Mouse (Mus musculus) frontal cortex, postnatal 14 days (tissue): Measurements from ENCODE around the gene Entr1.
A peak's percentile ranks its signal among the peaks of the same experiment; 100 is the strongest.

Experiments used
- DNase-seq, 2 experiments: peaks; one replicate each; pipeline ENCODE4 v3.0.0; 2022; ENCODE audit warnings: low spot score in 2 of 2

Entr1 gene

DNA sequence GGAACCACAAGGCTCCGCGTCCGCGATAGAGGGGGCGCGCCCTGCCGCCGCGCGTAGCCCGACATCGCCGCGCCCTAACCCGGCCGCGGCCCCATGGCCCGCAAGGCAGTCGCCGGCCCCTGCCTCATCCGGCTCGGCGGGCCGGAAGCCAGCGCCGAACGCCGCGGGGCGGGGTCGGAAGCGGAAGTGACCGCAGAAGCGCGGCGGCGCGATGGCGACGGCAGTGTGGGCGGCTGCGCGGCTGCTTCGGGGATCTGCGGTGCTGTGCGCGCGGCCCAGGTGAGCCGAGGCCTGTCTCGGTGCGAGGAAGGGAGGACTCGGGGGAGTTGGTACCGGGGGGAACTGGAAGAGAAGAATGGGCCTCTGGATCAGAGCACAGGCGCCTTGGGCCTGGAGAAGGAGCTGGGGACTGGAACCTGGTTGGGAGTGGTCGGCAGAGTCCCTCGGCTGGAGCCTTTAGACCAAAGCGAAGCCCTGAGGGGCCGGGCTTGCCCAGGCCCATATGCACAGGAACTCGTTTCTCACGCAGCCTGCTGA, at the start of gene Entr1, which contains the start of gene Pmpca:
TSS of gene Entr1 (minus strand) at position 163 of the 537 bp plus-strand sequence.
TSS of gene Pmpca (plus strand) at position 186 of the 537 bp plus-strand sequence.
- DNase-seq: peak; percentile 70 to 81

DNA sequence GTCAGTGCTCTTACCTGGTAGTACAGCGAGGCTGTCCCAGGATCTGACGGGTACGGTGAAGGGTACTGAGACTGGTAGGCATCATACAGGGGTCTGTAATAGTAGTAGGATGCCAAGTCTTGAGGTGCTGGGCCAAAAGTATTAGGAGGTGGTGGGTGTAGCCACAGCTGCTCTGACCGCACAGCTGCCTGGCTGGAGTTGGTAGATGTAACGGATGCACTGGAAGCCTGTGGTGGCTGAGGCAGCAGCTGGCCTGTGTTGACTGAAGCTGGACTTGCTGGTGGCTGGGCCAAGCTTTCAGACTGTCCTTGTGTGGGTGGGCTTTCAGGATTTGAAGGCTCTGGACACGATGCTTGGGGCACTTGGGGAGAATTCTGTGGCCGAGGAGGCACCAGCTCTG, 49.3 kb upstream of the Entr1 start:
- DNase-seq: no peak

GRCm38 (mm10) chr2:26437221-26437620, 48.1 kb upstream of the Entr1 start:
- DNase-seq: no peak

DNA sequence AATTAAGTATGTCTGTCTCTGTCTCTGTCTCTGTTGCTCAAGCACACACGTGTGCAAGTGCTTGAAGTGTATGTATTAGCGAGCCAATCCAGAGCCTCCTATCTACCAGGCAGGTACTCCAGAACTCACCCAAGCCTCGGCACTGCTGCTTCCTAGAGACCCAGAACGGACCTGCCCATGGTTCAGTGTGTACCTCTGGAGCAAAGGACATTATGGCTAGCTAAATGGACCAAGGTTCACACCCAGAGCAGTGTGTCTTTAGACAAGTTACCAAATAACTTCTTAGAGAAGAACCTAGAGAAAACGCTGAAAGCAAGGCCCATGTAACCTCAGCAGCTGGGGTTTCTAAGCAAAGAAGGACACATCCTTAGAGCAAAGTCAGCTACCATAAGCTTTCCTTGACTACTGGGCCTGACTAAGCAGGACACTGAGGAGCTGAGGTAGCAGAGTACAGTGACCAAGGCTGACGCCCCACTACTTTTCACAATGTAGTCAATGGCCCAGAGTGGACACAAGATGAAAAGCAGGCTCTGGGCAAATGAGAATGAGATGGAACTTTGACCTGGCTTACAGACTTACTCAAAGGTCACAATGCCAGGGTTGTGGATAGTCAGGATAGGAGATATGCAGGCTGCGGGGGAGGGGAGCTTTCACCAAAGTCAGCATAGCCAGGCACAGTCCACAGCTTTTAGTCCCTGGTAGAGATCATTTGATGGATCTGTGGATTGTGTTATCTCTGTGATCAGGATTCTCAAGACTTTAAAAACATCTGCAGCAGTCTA, 45.9 kb upstream of the Entr1 start:
- no peak for DNase-seq

- no peak for DNase-seq
These were observed 40.7 kb upstream of the Entr1 start for GRCm38 (mm10) chr2:26429851-26430250.

- no peak for DNase-seq
These were observed 35.4 kb upstream of the Entr1 start for GRCm38 (mm10) chr2:26424541-26424940.

DNA sequence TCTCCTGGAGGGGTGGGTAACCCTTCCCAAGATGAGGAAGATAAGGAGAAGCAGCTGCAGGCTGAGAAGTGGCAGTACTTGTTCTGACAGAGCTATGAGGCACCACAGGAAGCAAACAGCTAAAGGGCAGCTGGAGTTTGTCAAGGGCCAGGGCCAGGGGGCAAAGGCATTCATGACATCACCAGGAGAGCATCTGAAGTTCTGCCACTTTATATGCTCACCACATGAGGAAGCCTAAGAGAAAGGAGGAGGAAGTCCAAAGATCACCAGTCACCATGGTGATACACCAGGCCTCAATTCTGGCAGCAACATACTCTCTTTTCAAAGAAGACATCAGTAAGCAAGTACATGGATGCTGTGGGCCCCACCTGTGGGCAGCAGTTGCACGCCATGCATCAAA, 34.0 kb upstream of the Entr1 start:
- DNase-seq: no peak

- no peak for DNase-seq
These were observed 32.9 kb upstream of the Entr1 start for GRCm38 (mm10) chr2:26421969-26422368.

DNA sequence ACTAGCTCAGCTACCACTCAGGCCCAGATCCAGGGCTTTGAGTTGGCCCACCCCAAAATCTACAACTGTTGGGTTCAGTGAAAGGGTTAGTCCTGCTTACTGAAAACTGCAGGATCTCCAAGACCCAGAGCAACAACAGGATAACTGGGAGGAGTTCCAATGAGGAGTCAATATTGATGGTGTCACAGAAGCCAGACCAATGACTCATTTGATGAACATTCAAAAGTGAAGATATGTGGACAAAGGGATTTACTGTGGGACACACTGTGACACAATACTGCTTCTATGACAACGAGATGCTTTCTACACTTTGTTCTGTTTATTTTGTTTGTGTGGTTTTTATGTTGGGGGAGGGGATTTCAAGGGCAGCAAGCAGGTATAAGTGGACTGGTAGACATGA, 29.0 kb upstream of the Entr1 start:
- DNase-seq: no peak

DNA sequence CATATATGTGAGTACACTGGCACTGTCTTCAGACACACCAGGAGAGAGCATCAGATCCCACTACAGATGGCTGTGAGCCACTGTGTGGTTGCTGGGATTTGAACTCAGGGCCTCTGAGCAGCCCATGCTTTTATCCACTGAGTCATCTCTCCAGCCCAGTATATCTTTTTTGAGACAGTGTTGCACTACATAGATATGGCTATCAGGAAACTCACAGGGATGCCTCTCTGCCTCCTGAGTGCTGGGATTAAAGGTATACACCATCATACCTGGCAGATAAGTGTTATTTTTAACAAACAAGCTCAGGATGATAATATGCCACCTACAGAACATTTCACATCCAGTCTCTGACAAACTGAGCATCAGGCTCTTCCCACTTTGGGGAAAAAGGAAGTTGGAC, 27.9 kb upstream of the Entr1 start:
- no peak for DNase-seq

GRCm38 (mm10) chr2:26410931-26411411, 21.9 kb upstream of the Entr1 start:
- DNase-seq: no peak

DNA sequence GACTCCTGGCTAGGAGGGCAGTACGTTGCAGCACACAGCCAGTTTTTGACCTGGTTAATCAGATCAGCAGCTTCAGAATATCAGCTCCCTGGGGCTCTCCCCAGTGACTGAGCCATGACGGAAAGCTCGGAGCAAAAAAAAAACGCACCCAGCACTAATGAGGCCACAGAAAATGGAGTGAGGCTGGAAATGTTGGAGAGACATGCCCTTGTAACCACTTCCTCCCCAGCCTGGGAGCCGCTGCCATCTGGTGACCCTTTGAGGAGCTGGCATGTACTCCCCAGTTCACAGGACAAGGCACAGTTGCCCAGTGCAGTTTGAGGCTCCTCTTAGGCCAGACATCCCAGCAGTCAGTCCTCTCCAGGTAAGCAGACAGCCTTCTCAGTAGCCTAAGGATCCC, 21.0 kb upstream of the Entr1 start:
- no peak for DNase-seq

- DNase-seq: no peak
These were observed 20.2 kb upstream of the Entr1 start for GRCm38 (mm10) chr2:26409362-26409761.

DNA sequence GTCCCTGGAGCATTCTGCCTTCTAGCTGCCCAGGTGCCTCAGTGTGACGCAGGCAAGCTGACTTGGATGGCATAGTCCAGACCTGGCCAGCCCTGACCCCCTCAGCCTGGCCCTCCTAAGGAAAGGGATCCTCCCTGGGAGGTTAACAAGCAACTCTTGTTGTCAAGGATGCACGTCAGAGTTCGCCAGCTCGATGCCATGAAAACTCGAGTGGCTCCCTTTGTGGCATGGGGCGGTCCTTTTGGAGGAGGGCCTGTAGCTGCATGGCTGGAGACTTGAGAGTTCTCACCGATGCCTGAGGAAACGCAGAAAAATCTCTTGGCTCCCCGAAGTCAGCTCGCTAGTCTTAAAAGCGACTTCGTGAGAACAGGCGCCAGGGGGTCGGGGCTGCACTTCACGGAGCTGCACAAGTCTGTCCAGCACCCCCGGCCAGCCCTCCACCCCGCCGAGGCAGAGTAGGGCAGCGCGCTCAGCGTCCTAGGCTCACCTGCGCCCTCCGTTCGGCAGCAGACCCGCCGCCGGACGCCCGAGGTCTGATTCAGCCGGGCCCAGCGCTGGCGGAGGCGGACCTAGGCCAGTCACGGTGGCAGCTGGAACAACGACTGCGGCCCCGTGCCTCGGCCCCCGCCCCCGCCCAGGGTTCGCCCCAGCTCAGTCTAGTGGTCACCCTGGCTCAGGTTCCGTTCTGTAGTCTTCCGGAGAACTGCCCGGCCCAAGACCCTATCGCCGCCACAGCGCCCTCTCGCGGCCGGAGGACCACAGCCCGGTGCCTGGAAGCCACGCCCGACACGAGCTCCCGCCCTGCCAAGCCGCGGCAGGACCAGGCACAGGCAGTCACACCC, 19.6 kb upstream of the Entr1 start, which contains the start of gene Inpp5e:
TSS of gene Inpp5e (minus strand) at position 689 of the 842 bp plus-strand sequence.
- DNase-seq: peak; percentile 87 to 92

GRCm38 (mm10) chr2:26403306-26403705, 14.2 kb upstream of the Entr1 start:
- no peak for DNase-seq

- no peak for DNase-seq
These were observed 13.1 kb upstream of the Entr1 start for GRCm38 (mm10) chr2:26402265-26402664.

DNA sequence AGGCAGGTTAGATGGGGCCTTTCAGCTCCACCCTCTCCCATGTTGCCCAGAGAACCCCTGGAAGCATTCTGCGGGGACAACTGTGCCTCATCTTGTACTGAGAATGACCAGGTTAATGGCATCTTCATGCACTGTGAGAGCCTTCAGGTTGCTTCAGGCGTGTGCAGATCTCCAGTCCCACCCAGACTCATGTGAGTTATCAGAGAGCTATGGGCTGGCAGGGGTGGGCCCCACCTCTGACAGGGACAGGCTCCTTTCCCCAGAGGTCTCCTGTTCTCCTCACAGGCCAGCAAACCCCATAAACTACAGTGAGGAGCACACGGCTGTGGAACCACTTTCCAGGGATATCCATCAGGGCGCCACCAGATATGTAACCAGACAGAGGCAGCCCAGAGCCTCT, 11.9 kb upstream of the Entr1 start:
- no peak for DNase-seq

DNA sequence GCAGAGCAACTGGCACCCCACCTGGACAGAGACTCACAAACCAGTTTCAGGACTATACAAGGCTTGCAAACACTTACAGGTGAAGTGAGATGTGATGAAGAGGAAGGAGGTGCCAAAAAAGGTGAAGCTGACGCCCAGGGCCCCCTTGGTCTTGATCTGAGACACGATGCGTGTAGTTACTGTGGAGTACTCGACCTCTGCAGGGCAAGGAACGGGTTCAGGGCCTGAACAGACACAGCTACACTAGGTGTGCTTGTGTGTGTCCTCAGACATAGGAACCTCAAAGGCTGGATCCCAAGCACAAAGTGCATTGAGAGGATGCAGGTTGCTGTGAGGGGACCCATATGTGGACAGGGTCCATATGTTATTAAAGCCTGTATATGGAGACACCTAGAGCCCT, 11.2 kb upstream of the Entr1 start:
- no peak for DNase-seq

- no peak for DNase-seq
These were observed 10.5 kb upstream of the Entr1 start for GRCm38 (mm10) chr2:26399647-26400046.

- no peak for DNase-seq
These were observed 9.9 kb upstream of the Entr1 start for GRCm38 (mm10) chr2:26398978-26399377.

- no peak for DNase-seq
These were observed 2.5 kb upstream of the Entr1 start for GRCm38 (mm10) chr2:26391617-26392016.

GRCm38 (mm10) chr2:26390954-26391353, 1.8 kb upstream of the Entr1 start:
- DNase-seq: no peak
